Mouse (Mus musculus) mouse trophoblast stem cell (cell line): ENCODE measurements around the gene Mprip.
"Not testable (repeated sequence)": the region's sequence is repeated elsewhere in the genome, so short reads cannot be mapped to it uniquely, and the experiment has no call there.

Experiments used
- in situ Hi-C, 2 experiments: fragments of 300-500 bp; cut with MseI, MboI; formaldehyde crosslinking; loops; 2 replicates in 1 of 2; 3 replicates in 1 of 2; pipeline ENCODE4 v1.15.1; 2025

The Mprip gene

GRCm38 (mm10) chr11:59653003-59653402 is 8.1 kb upstream of the Mprip start:
- in situ Hi-C loops, result no loop called here

- in situ Hi-C loops, result no loop called here
Measured at GRCm38 (mm10) chr11:59653547-59653946, 7.6 kb upstream of the Mprip start.

- in situ Hi-C loops, result no loop called here
Measured at GRCm38 (mm10) chr11:59655337-59655736, 5.8 kb upstream of the Mprip start.

- in situ Hi-C loops, result no loop called here
Measured at GRCm38 (mm10) chr11:59656016-59656415, 5.1 kb upstream of the Mprip start.

- in situ Hi-C loops, result no loop called here
Measured at GRCm38 (mm10) chr11:59661601-59662248, 620 bp downstream of the Mprip start.

GRCm38 (mm10) chr11:59662249-59662788 is 1.2 kb downstream of the Mprip start:
- in situ Hi-C loops, result no loop called here

- in situ Hi-C loops, result no loop called here
Measured at GRCm38 (mm10) chr11:59662877-59663775, 2.0 kb downstream of the Mprip start.

GRCm38 (mm10) chr11:59663776-59664320 is 2.7 kb downstream of the Mprip start:
- in situ Hi-C loops, result no loop called here

- in situ Hi-C loops, result no loop called here
Measured at GRCm38 (mm10) chr11:59664818-59665217, 3.7 kb downstream of the Mprip start.

- in situ Hi-C loops, result no loop called here
Measured at GRCm38 (mm10) chr11:59671049-59671693, 10.1 kb downstream of the Mprip start.

GRCm38 (mm10) chr11:59674013-59674412 is 12.9 kb downstream of the Mprip start:
- in situ Hi-C loops, result no loop called here

- in situ Hi-C loops, result not testable (repeated sequence)
Measured at GRCm38 (mm10) chr11:59674746-59675145, 13.6 kb downstream of the Mprip start.

GRCm38 (mm10) chr11:59677767-59678166 is 16.7 kb downstream of the Mprip start:
- in situ Hi-C loops, result no loop called here

GRCm38 (mm10) chr11:59678693-59679092 is 17.6 kb downstream of the Mprip start:
- in situ Hi-C loops, result no loop called here

- in situ Hi-C loops, result no loop called here
Measured at GRCm38 (mm10) chr11:59680111-59680510, 19.0 kb downstream of the Mprip start.

- in situ Hi-C loops, result no loop called here
Measured at GRCm38 (mm10) chr11:59684956-59685355, 23.9 kb downstream of the Mprip start.

- in situ Hi-C loops, result no loop called here
Measured at GRCm38 (mm10) chr11:59694533-59694932, 33.4 kb downstream of the Mprip start.

GRCm38 (mm10) chr11:59695550-59695949 is 34.4 kb downstream of the Mprip start:
- in situ Hi-C loops, result no loop called here

GRCm38 (mm10) chr11:59697572-59697971 is 36.5 kb downstream of the Mprip start:
- in situ Hi-C loops, result no loop called here

GRCm38 (mm10) chr11:59700787-59701186 is 39.7 kb downstream of the Mprip start:
- in situ Hi-C loops, result no loop called here

GRCm38 (mm10) chr11:59705113-59705512 is 44.0 kb downstream of the Mprip start:
- in situ Hi-C loops, result no loop called here

- in situ Hi-C loops, result no loop called here
Measured at GRCm38 (mm10) chr11:59707481-59707880, 46.4 kb downstream of the Mprip start.
